Mouse (Mus musculus): ENCODE data around the gene Sstr5. TPM values are rescaled to one million over a fixed set of nuclear protein-coding genes. Genes with fewer than 3 reads are reported as not detected.

Gene Sstr5
- polyA plus RNA-seq, 1 experiment from 2014 or later, result 0.65 TPM

DNA sequence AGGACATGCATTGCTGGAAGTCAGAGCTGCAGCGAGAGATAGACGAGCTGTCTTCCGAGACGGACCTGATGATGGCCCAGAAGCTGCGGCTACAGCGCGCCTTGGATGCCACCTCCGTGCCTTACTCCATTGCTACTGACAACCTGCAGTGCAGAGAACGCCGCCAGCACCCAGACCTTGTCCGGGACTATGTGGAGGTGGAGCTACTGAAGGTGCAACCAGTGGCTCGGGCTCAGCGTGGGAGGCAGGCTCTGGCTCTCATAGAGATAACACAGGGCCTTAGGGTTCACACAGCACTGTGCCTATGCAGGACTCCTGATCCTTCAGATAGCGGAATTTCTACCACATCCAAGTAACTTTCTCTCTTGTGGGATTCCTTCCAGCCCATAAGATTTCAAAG is 25.0 kb downstream of the Sstr5 start:
- no peak overlapping the region for H3K9ac ChIP-seq
- H3K27me3 ChIP-seq, result peaks cover 47% of the 10 kb centered on the region

DNA sequence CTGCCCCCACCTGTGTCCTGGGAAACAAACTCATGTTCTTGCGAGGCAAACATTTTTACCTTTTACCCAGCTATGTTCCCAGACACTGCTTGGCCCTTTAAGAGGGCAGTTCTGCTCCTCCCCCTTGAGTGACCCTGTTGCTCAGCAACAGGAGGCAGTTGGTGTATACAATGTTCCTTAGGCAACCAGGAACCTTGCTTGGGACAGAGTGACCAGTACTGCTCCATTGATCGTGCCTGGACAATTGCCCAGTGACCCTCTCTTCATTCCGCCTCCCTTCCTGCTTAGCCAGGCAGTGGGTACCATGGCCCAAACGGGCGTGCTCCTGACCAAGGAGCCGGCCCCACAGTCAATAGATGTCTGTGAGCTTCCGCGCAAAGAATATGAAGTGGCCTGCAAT is 25.7 kb downstream of the Sstr5 start:
- ATAC-seq (ENCODE audit: insufficient number of reproducible peaks, insufficient read depth, low FRiP score, low TSS enrichment, low read depth), result no peak
- H3K27ac ChIP-seq, result no peak overlapping the region
- H3K4me3 ChIP-seq, result no peak overlapping the region
- no peaks in the 10 kb centered on the region for H3K36me3 ChIP-seq
- H3K4me2 ChIP-seq, result no peak overlapping the region
- H3K9ac ChIP-seq, result no peak overlapping the region
- WGBS, result 53% methylated on average over 8 of the region's 8 CpGs
- peaks cover 17% of the 10 kb centered on the region for H3K4me1 ChIP-seq
- no peaks in the 10 kb centered on the region for H3K9me3 ChIP-seq
- peaks cover 47% of the 10 kb centered on the region for H3K27me3 ChIP-seq

More for the DNA sequence above, 25.0 kb downstream of the Sstr5 start:
- H3K27ac ChIP-seq, result no peak overlapping the region
- peaks cover 17% of the 10 kb centered on the region for H3K4me1 ChIP-seq
- H3K4me2 ChIP-seq, result no peak overlapping the region
- ATAC-seq (ENCODE audit: insufficient number of reproducible peaks, insufficient read depth, low FRiP score, low TSS enrichment, low read depth), result no peak
- H3K9me3 ChIP-seq, result no peaks in the 10 kb centered on the region
- 49% methylated on average over 14 of the region's 14 CpGs for WGBS
- no peaks in the 10 kb centered on the region for H3K36me3 ChIP-seq
- no peak overlapping the region for H3K4me3 ChIP-seq

DNA sequence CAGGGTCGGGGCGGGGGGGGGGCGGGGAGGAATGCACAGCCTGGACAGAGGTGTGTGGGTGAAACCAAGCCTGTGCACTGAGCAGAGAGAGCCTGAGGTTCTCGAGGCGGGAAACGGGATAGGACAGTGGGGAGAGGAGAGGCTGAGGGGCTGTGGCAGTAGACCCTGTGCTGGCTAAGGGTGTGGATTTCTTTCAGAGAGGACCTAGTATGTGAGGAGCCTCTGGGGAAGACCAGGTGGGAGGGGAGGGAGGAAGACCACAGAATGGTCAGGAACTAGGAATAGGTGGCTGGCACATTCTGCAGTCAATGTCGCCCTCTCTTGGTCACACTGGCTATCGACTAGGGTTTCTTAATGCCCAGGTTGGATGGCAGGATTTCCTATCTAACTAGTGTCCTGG is 27.3 kb downstream of the Sstr5 start:
- 0 out of 2 replicates have a peak, but pooled peaks have one; percentile 56 for ATAC-seq (ENCODE audit: insufficient number of reproducible peaks, insufficient read depth, low FRiP score, low TSS enrichment, low read depth)
- WGBS, result 29% methylated on average over 8 of the region's 8 CpGs

DNA sequence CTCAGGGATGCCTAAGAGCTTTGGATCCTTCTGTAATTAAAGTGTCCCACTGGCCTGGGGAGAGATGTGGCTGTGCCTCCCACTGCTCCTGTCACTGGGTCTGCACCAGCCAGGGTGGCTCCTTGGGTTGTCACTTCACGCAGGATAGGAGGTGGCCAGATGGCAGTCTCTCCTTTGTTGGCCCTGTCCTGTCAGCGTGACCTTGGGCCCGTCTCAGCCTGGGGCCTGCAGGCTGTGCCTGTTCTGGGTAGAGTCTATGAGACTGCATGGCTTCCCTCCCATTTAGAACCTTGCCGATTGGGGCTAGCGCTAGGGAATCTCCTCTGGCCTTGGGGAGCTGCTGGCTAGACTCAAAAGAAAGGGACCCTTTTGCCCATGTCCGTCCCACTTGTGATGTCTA is 28.8 kb downstream of the Sstr5 start:
- no peak overlapping the region for H3K9ac ChIP-seq
- H3K4me1 ChIP-seq, result no peaks in the 10 kb centered on the region; the same call in 1 of the 2 replicates
- H3K4me2 ChIP-seq, result no peak overlapping the region
- peaks cover 25% of the 10 kb centered on the region for H3K27me3 ChIP-seq
- H3K36me3 ChIP-seq, result no peaks in the 10 kb centered on the region
- WGBS, result 76% methylated on average over 6 of the region's 6 CpGs
- no peak overlapping the region for H3K27ac ChIP-seq
- no peaks in the 10 kb centered on the region for H3K9me3 ChIP-seq
- ATAC-seq (ENCODE audit: insufficient number of reproducible peaks, insufficient read depth, low FRiP score, low TSS enrichment, low read depth), result no peak
- H3K4me3 ChIP-seq, result no peak overlapping the region

More for the DNA sequence above, 27.3 kb downstream of the Sstr5 start:
- Histone ChIP-seq H3K27ac (no peak overlapping the region), H3K36me3 (no peaks in the 10 kb centered on the region), H3K9me3 (no peaks in the 10 kb centered on the region), H3K4me2 (no peak overlapping the region), H3K9ac (no peak overlapping the region), H3K4me1 (peaks cover 10% of the 10 kb centered on the region), H3K4me3 (no peak overlapping the region), H3K27me3 (peaks cover 37% of the 10 kb centered on the region)

DNA sequence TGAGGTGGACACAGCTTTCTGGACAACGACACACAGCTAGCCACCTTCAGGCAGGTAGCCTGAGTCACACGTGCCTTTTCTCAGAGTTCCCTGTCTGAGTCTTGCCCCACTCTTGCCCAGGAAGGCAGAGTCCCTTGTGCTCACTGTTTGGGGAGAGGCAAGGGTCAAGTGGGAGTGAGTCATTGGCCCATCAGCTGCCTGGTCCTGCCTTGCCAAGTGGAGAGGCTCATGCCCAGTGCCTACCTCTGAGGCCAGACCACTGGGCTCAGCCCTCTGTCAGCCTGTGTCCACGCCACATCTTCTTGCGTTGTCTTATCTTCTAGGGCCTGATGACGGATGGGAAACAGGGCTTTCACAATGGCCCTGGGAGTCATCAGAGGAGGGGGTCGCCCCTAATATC is 29.3 kb downstream of the Sstr5 start:
- ATAC-seq (ENCODE audit: insufficient number of reproducible peaks, insufficient read depth, low FRiP score, low TSS enrichment, low read depth), result no peak
- no peak overlapping the region for H3K4me2 ChIP-seq
- peaks cover 2% of the 10 kb centered on the region for H3K4me1 ChIP-seq
- no peaks in the 10 kb centered on the region for H3K36me3 ChIP-seq
- WGBS, result 73% methylated on average over 6 of the region's 6 CpGs
- H3K27ac ChIP-seq, result no peak overlapping the region
- no peaks in the 10 kb centered on the region for H3K9me3 ChIP-seq
- no peak overlapping the region for H3K4me3 ChIP-seq
- H3K9ac ChIP-seq, result no peak overlapping the region
- peaks cover 20% of the 10 kb centered on the region for H3K27me3 ChIP-seq

DNA sequence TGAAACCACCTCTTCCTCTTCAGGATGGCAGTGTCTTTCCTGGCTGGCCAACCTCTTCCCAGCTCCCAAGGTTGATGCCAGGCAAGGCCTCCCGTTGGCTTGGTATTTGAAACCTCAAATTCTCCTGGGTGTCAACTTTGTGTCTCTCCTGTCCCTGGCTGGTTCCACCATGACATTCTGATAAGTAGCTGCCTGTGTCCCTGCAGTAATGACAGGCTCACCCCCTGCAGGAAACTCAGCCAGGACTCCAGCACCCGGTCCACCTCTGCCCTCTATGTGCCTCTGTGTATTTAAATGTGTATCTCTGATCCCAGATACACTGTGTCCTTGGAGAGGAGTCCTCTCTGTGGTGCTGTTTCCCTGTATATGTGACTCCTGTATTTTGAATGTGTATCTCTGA is 30.8 kb downstream of the Sstr5 start:
- no peak overlapping the region for H3K4me3 ChIP-seq
- no peaks in the 10 kb centered on the region for H3K9me3 ChIP-seq
- peaks cover 13% of the 10 kb centered on the region for H3K4me1 ChIP-seq
- no peak overlapping the region for H3K27ac ChIP-seq
- 83% methylated on average over 2 of the region's 2 CpGs for WGBS
- no peak overlapping the region for H3K9ac ChIP-seq
- no peak for ATAC-seq (ENCODE audit: insufficient number of reproducible peaks, insufficient read depth, low FRiP score, low TSS enrichment, low read depth)
- H3K27me3 ChIP-seq, result peaks cover 6% of the 10 kb centered on the region
- H3K4me2 ChIP-seq, result no peak overlapping the region
- no peaks in the 10 kb centered on the region for H3K36me3 ChIP-seq

DNA sequence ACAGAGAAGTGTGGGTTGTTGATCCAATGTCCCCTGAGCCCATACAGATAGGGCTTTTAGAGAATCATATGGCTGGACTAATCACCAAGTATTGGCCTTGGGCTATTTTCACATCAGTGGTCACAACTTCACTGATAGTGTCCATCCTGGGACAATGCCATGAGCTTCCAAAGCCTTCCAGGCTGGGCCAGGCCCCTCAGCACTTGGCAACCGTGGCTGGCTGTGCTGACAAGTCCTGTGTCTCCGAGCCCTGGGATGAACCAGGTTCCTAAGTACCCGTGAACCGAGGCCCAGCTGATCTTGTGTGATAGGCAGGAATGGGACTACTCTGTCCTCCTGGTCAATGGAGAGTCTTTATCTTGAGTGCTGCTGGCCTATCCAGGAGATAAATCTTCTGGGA is 33.0 kb downstream of the Sstr5 start:
- peaks cover 13% of the 10 kb centered on the region for H3K4me1 ChIP-seq
- H3K9me3 ChIP-seq, result no peaks in the 10 kb centered on the region
- H3K27me3 ChIP-seq, result no peaks in the 10 kb centered on the region
- no peak overlapping the region for H3K4me3 ChIP-seq
- no peak overlapping the region for H3K4me2 ChIP-seq
- no peaks in the 10 kb centered on the region for H3K36me3 ChIP-seq
- H3K9ac ChIP-seq, result no peak overlapping the region
- 87% methylated on average over 4 of the region's 4 CpGs for WGBS
- ATAC-seq (ENCODE audit: insufficient number of reproducible peaks, insufficient read depth, low FRiP score, low TSS enrichment, low read depth), result no peak
- H3K27ac ChIP-seq, result no peak overlapping the region

DNA sequence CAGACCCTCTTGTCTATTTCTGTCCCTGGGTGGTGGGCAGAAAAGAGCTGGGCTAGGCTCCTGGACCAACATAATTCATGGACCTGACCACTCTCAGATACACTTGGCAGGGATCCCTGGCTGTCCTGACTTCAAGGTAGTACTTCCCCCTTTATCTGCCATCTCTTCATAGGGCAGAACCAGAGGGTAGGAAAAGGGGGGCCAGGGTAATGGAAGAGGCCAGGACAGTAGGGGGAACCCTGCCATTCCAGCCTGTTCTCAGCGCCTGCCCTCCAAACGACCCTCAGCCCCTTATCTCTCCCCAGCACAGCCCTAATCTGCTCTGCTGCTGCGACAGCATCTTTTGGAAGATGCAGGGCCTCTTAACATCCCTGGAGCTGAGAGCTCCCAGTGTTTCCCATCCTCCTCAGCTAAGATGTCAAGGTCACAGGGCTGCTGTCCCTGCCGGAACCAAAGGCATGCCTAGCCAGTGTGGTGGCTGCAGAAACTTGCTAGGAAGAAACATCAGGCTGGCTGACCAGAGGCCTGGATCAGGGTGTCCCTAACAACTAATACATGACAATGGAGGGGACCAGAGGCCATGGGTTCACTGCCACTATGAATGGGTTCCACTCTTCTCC is 33.7 kb downstream of the Sstr5 start:
- Histone ChIP-seq H3K27ac (no peak overlapping the region), H3K4me1 (peaks cover 13% of the 10 kb centered on the region), H3K4me2 (no peak overlapping the region), H3K9me3 (no peaks in the 10 kb centered on the region), H3K36me3 (no peaks in the 10 kb centered on the region), H3K27me3 (no peaks in the 10 kb centered on the region), H3K4me3 (no peak overlapping the region), H3K9ac (no peak overlapping the region)
- ATAC-seq (ENCODE audit: insufficient number of reproducible peaks, insufficient read depth, low FRiP score, low TSS enrichment, low read depth), result no peak
- 54% methylated on average over 4 of the region's 4 CpGs for WGBS

DNA sequence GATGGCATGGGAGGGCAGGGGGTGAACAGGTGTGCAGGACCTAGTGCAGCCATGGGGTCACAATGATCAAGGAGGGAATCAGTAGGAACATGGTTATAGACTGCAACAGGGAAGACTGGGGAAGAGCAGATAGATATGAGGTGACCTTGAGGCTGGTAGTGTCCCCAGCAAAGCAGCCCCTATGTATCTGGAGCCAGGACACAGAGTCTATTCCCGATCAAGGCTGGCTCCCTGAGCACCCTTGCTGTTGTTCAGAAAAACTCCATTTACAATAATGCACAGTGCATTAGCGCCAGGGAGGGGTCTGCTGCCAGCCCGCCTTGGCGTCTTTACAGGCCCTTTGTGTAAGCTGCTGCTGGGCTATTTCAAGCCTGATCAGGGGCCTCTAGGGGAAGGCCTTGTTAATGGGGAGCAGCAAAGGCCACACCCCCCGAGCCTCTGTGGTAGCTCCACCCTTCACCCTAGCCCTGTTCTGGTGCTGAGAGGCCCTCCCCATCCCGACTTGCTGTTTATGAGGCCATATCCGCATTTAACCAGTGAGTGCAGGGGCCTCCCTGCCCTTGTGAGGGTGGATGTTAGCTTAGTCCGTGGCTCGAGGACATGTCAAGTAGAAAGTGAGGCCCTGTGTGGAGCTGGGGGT is 34.7 kb downstream of the Sstr5 start:
- H3K4me2 ChIP-seq, result no peak overlapping the region
- H3K36me3 ChIP-seq, result no peaks in the 10 kb centered on the region
- 0 out of 2 replicates have a peak, but pooled peaks have one; percentile 43 for ATAC-seq (ENCODE audit: insufficient number of reproducible peaks, insufficient read depth, low FRiP score, low TSS enrichment, low read depth)
- H3K4me1 ChIP-seq, result peaks cover 13% of the 10 kb centered on the region
- no peak overlapping the region for H3K4me3 ChIP-seq
- WGBS, result 26% methylated on average over 9 of the region's 9 CpGs
- no peak overlapping the region for H3K27ac ChIP-seq
- no peaks in the 10 kb centered on the region for H3K9me3 ChIP-seq
- H3K27me3 ChIP-seq, result no peaks in the 10 kb centered on the region
- no peak overlapping the region; the same call in 1 of the 2 replicates for H3K9ac ChIP-seq

DNA sequence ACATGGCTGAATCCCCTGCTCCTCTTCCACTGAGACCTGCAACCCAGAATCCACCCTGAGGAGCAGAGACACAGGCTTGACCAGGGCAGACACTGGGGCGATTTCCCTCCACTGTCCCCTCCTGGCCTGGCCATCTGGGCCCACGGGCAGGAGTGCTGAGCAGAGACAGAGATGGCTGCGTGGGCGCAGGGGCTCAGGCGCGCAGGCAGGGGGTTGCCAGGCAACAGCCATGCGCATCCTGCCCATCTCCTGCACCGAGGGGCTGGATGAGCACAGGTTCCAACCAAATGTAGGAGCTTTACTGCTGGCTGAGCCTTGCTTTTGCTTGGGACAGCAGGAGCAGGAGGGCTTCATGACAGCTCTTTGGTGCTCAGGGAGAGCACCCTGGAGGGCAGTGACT is 40.5 kb downstream of the Sstr5 start:
- H3K27me3 ChIP-seq, result no peaks in the 10 kb centered on the region
- H3K27ac ChIP-seq, result no peak overlapping the region
- no peak overlapping the region for H3K9ac ChIP-seq
- no peaks in the 10 kb centered on the region for H3K4me1 ChIP-seq
- H3K9me3 ChIP-seq, result no peaks in the 10 kb centered on the region
- no peak for ATAC-seq (ENCODE audit: insufficient number of reproducible peaks, insufficient read depth, low FRiP score, low TSS enrichment, low read depth)
- no peak overlapping the region for H3K4me2 ChIP-seq
- no peak overlapping the region for H3K4me3 ChIP-seq
- WGBS, result 60% methylated on average over 8 of the region's 8 CpGs
- H3K36me3 ChIP-seq, result no peaks in the 10 kb centered on the region

DNA sequence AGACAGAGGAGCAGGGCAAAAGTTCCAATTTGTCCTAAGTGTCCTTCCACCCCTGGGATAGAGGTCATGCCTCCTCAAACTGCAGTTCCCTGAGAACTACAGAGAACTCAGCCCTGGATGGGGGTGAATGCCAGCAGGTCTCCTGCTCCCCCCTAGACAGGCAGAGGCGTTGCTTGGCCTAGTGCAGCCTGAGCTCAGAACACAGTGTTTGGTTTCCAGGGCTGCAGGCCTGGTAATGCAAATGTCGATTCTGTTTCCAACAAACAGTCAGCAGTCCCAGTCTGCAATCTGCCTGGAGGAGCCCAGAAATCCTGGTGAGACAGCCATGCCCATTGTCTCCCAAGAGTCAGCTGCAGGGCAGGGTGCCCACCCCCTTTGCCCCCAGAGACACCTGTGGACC is 42.8 kb downstream of the Sstr5 start, which contains the start of gene Tekt4:
Gene Tekt4, plus strand, starts transcription at position 344 of the 400 bp plus-strand sequence.
- whole genome bisulfite sequencing, result 33% methylated on average over 2 of the region's 2 CpGs
- Histone ChIP-seq H3K4me1 (no peaks in the 10 kb centered on the region), H3K9ac (peak within 1 kb of the TSS; percentile 27; the same call in 1 of the 2 replicates)

DNA sequence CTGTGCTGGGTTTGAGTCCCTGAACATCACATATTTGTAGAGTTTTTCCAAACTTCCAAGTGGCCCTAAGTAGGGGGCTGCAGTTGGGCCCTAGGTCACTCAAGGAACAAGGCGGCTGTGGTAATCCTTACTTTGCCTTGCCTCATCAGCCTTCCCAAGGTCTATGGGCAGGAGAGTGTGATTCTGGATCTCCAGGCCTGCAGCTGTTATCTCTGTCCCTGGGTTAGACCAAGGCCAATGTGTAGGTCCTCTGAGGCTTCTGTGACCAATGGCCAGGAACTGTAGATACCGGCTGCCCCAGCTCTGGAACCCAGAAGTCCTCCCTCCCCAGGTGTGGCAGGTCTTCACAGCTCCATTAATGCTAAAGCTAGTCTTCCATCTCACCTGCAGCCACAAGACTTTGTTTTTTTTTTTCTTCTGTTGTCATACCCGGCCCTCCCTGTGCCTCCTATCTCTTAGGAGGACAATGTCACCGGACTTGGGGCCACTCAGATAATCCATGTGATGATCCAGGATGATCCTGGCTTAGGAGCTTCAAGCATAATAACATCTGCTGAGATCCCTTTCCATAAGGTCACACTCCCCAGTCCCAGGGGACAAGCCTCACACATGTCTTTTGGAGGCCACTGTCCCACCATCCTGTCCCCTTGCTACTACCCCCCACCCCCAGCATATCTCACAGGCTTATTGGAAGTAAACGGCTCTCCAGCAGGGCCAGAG is 44.7 kb downstream of the Sstr5 start:
- H3K27ac ChIP-seq, result no peak overlapping the region
- H3K4me2 ChIP-seq, result no peak overlapping the region
- H3K27me3 ChIP-seq, result no peaks in the 10 kb centered on the region
- no peaks in the 10 kb centered on the region for H3K36me3 ChIP-seq
- H3K9ac ChIP-seq, result no peak overlapping the region
- no peak overlapping the region for H3K4me3 ChIP-seq
- H3K4me1 ChIP-seq, result no peaks in the 10 kb centered on the region
- ATAC-seq (ENCODE audit: insufficient number of reproducible peaks, insufficient read depth, low FRiP score, low TSS enrichment, low read depth), result no peak
- no peaks in the 10 kb centered on the region for H3K9me3 ChIP-seq
- WGBS, result 79% methylated on average over 5 of the region's 5 CpGs

More for the DNA sequence above, 42.8 kb downstream of the Sstr5 start, which contains the start of gene Tekt4:
- Histone ChIP-seq H3K27ac (no peak within 1 kb of the TSS), H3K27me3 (no peaks in the 10 kb centered on the region), H3K4me2 (no peak within 1 kb of the TSS), H3K9me3 (no peaks in the 10 kb centered on the region), H3K36me3 (no peaks in the 10 kb centered on the region), H3K4me3 (no peak within 1 kb of the TSS)
- ATAC-seq (ENCODE audit: insufficient number of reproducible peaks, insufficient read depth, low FRiP score, low TSS enrichment, low read depth), result no peak

Data from embryonic facial prominence, embryonic 13.5 days (tissue).